Mouse (Mus musculus): ENCODE results near the gene Chrna3.

Chrna3 gene

DNA sequence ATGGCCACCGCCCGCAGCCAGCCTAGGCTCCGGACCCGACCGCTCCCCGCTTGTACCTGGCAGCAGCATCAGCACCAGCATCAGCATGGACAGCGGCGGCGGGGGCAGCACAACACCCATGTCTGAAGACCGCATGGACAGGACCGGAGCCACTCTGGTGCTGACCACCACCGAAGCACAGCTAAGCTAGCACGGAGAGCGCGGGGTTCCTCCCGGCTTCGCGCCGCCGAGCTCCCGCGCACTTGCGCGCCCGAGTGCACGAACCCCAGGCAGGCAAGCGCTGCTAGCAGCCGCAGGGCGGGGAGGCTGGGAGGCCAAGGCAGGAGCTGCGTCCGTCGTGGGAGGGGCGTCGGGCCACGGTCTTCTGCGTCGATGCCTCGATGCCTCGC is at the start of gene Chrna3:
TSS of gene Chrna3 (minus strand) at position 288 of the 389 bp plus-strand sequence.
- peak in 1 of 2 experiments; percentile 25 for DNase-seq

DNA sequence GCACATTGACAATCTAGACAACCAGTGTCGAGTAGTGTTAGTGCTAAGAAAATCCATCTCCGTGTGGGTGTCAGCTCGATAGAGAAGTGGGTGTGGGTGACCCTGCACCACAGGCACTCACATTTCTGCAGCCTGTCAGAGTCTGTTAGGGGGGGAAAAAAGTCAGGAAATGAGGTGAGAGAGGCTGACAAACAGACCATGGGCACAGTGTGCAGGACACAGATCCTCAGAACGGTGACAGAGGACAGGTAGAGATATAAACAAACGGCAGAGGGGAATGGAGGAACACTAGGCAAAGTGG is 41.6 kb upstream of the Chrna3 start:
- no peak for DNase-seq

DNA sequence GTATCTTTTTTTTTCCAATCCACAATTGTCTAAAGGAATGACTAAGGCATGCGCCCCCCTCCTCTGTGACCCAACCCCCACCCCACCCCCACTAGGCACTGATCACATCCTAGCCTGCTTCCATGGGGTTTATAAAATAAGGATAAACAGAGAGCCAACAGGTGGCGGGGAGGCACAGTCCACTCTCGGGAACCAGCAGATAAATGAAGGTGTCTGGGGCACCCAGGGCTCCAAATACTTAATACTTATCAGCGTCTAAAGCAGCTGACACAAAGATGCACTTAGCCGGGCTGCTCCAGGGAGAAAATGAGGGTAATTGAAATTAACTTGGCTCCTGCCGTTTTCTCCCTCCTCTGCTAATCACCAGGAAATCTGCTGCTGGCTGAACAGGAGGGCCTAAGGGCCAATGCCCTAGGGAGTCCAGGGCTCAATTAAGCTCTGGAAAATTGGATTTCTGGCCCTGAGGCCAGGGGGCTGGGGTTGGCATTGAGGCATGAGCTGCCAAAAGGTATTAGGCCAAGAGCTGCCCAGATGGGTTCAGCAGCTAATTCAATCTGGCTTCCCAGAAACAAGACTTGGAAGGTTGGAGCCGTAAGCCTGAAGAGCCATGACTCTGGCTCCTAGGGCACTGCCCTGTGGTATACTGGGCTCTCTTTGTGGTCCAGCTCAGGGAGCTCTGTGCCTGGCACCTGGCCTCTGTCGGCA is 41.0 kb upstream of the Chrna3 start:
- DNase-seq = no peak

DNA sequence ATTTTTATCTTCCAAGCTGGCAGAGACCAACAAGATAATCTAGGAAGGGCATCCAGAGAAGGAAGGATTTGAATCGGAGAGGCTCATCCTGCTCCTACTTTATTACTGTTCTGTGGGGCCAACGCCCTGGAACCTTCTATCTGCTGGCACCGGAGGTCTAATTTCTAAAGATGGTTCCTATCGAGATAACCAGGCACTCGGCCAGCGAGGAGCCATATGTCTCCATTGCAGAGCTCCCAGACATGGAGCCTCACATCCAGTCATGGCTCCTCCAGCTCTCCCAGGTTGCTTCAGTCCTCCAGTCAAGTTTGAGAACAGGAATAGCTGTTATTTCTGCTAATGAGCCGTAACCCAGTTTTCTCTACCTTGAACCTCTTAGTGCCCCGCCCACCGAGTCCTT is 38.9 kb upstream of the Chrna3 start:
- no peak for DNase-seq

GRCm38 (mm10) chr9:55058067-55058466 is 31.7 kb upstream of the Chrna3 start:
- no peak for DNase-seq

DNA sequence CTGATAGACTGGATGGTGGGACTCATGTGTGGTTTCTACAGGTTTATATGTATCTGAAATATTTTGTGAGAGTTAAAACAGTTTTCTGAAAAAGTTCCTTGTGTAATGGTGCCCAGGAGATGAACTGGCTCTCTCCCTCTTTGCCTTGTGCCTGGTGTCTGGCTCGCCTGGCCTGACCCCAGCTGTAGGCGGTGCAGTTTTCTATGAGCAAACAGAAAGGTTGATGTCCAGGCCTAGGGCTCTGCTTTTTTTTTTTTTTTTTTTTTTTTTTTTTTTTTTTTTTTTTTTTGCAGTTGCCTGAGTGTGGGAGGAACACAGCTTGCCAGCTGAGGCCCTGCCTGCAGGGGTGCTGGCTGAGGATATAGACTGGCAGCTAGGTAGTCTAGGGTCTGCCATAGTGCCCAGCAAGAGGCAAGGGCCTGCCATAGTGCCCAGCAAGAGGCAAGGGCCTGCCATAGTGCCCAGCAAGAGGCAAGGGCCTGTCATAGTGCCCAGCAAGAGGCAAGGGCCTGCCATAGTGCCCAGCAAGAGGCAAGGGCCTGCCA is 29.1 kb upstream of the Chrna3 start:
- DNase-seq = no peak

GRCm38 (mm10) chr9:55048211-55048880 is 22.0 kb upstream of the Chrna3 start, which contains the start of gene Chrnb4:
Gene Chrnb4, minus strand, starts transcription at chr9:55048779.
- DNase-seq = no peak

- DNase-seq = no peak
Measured at GRCm38 (mm10) chr9:55046764-55047163, 20.4 kb upstream of the Chrna3 start.

DNA sequence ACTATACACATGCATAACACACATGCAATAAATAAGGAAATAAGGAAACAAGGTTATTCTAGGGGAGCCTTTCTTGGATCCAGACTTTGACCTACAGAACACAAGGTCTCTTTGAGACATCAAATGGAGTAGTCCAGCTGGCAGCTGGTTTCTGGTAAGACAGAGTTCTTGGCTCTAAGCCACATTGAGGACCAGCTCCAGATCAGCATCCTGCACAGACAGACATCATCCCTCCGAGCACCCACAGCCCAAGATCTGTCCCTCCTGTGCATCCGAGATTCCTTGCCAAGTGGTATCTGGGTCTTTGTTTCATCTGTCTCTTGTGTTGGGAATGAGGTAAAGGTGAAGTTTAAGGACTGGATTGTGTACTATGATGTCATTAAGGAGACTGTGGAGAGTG is 18.6 kb upstream of the Chrna3 start:
- no peak for DNase-seq

- DNase-seq = no peak
Measured at GRCm38 (mm10) chr9:55043688-55044087, 17.3 kb upstream of the Chrna3 start.

DNA sequence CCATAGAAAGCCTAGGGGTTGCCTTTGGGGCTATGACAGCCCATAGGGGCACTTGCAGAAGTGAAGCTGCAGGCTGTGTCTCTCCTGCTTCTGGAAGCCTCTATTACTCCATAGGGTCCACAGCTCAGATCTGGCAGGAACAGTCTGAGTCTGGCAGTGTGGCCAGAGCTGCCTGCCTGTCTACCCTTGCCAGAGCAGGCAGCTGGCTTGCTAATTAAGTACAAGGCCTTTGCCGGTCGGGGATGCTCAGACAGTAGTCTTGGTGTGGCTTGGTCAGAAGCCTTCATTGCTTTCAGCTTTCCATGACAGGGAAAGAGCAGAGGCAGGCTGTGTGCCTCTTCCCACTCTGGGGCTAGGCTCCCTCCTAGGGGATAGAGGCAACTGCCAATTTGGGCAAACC is 15.0 kb upstream of the Chrna3 start:
- no peak for DNase-seq

DNA sequence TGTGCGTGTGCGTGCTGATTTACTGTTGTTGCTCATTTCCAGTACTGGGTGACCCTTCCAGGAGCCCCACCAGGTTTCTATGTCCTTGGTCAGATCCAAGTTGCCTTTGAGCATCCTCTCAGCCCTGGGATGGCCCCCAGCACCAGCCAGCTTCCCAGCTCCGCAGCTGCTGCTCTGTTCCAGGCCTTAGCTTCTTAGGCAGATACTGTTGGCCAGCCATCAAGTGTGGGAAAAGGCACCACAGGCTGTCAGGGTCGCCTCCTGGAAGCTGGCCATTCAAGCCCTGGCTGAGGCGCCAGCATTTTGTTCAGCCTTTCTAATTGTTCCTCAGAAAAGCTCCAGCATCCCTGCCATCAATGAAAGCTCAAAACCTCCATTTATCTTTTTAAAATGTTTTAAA is 13.6 kb upstream of the Chrna3 start:
- no peak for DNase-seq

DNA sequence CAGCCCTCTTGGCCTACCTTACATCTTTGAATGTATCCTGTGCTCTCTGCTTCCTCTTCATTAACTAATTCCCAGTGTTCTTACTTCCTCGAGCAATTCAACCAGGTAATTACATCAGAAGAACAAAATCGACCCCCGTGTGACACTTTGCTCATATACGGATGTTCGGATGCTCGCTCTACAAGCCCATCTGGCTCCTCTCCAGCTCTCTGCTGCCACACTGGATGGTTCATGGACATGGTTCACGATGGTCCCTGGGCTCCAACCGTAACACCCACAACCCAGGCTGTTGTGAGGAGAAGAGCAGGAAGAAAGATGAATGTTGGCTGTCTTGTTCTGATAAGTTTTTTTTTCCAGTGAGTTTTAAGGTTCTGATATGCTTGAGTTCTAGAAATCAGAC is 12.6 kb upstream of the Chrna3 start:
- no peak for DNase-seq

DNA sequence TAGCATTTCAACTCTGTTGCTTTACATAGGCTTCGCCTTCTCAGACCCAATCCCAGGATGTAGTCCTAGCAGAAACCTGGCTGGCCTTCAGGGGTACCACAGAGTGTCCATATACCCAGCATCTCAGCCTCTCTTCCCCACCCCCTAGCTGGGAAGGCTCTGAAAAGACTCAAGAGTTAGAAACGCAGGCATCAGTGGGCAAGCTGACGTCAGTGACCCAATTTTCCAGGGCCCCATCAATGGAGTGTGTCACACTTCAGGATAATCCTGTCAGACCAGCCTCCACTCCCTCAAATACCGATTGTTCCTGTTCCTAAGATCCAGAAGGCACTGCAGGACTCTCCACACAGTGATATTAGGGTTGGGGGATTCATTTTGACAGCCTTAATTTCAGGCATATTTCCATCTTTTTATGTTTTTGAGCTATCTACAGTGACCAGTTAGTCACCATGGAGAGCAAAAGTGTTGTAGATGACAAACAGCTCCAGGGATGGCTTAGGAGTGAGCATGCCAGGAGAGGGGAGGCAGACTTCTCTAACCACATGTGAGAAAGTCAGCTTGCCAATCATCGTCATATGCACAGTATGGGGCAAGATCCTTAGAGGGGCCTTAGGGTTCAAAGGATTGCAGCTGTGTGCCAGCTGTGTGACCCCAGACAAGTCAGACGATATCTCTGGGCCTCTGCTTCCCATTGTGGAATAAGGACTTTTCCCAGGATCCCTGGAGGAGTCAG is 5.2 kb upstream of the Chrna3 start:
- no peak for DNase-seq

- no peak for DNase-seq
Measured at GRCm38 (mm10) chr9:55025534-55026274, 658 bp downstream of the Chrna3 start.

DNA sequence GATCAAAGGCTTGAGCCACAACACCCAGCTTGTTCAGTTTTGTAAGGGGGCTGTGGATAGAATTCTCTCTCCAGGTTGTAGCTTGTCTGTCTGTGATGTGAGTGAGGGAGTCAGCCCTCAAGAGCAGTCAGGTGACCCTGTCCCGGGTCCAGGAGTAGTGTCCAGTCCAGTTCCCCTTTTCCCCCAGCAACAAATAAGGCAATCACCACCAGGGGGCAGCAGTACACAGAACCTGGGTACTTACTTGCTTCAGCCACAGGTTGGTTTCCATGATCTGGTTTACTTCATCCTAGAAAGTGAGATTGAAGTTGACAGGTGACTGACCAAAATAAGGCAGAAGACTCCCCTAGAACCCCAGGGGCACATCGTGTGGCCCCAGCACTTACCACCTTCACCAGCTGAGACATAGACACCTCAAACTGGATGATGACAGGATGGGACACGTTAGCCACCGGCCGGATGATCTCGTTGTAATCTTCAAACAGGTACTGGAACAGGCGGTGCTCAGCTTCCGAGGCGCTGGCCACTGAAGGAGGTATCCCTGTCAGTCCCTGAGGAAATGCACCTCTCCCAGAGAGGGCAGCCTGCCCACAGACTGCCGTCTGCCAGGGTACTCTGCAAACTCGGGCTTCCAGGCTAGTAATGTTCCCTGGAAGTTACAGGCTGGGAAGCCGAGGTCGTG is 2.3 kb downstream of the Chrna3 start:
- DNase-seq = peak; percentile 47 to 82

- DNase-seq = no peak
Measured at GRCm38 (mm10) chr9:55023326-55023725, 3.0 kb downstream of the Chrna3 start.

DNA sequence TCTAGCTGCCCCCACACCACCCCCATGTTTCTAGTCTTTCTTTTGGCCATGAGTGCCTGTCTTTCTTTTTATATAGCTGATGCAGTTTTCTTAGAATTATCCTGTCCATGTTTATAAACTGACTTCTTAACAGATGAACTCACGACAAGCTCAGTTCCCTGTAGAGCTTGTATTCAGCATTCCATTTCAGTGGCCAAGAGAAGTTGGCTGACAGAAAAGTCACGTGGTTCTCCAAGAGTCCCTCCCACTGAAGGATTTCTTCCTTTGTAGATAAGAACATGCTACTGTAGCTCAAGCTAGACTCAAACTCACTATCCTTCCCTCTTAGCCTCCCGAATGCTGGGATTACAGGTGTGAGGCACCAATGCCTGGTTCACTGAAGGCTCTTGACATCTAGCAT is 9.4 kb downstream of the Chrna3 start:
- DNase-seq = no peak

GRCm38 (mm10) chr9:55010588-55011350 is 15.6 kb downstream of the Chrna3 start:
- no peak for DNase-seq

- no peak for DNase-seq
Measured at GRCm38 (mm10) chr9:55009692-55010091, 16.7 kb downstream of the Chrna3 start.

DNA sequence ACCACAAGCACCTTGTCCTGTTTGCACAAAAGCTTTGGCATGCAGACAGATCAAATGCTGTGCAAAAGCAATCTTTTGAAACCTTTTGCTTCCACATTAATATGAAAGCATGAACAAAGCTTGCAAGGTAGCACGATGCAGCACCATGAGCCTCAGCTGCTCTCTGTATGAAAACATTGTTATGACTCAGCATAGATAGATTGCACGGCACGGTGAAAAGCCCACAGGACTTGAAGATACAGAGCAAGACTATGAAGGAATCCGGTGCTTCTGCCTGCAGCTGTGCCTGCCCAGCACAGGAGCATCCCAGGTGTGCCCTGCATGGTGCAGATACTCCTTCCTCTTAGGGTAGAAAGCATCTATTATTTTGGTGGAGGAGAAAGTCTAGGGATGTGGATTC is 22.8 kb downstream of the Chrna3 start:
- DNase-seq = no peak

DNA sequence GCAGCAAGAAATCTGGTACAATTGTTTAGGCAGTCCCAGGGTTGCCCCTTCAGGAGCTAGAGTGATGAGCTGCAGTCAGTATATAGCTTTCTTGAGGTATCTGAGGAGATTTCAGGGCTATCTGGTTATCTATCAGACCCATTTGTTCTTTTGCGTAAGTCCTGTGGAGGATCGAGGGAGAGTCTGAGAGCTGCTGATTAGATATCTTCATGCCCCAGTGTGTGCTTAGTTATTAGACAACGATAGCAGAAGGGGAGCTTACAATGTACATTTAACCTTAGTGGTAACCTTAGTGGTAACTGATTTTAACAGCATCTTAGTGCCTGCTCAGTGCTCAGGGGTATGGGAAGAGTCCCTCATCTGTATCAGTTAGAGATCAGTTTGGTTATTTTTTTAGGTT is 30.7 kb downstream of the Chrna3 start:
- no peak for DNase-seq

Measured in lung, postnatal 4 days (tissue).